Mouse (Mus musculus): ENCODE data around the gene Yipf2.
"Not testable (repeated sequence)": the region's sequence is repeated elsewhere in the genome, so short reads cannot be mapped to it uniquely, and the experiment has no call there.

DNA sequence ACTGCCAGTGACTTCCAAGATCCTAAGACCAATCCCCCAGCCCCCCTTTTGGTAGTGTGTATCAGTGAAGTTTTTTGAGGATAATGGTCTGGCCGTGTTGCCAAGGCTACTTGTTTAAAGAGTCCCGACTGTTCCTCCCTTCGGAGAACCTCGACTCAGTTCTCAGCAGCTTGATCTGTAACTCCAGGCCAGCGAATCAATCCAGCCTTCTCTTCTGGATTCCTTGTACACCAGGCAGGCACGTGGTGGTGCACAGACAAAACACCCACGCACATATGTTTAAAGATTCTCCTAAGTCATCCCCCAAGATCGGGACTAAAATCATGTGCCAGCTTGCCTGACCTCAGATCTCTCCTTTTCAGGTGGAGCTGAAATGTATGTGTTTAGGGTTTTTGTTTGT, 1.7 kb upstream of the Yipf2 start:
- not testable (repeated sequence) for TF ChIP-seq CTCF (IDR thresholded peaks at IDR 0.05; ENCODE audit: low read depth, low read length); POLR2A (IDR thresholded peaks at IDR 0.05; ENCODE audit: borderline replicate concordance, low read depth, low read length)

Measured in bone marrow macrophage, adult 2 months (primary cell).